Mouse (Mus musculus) stomach, postnatal 0 days (tissue): ENCODE results near the gene Gipc1. TPM values are rescaled to one million over a fixed set of nuclear protein-coding genes. Genes with fewer than 3 reads are reported as not detected.
A peak's percentile ranks its signal among the peaks of the same experiment; 100 is the strongest.

Source experiments
- ATAC-seq: fragments of 200-750 bp; cut with Nextera tagmentation; 2 replicates; pipeline ENCODE4 v1.8.0; 2017; ENCODE audit not compliant: low FRiP score, low TSS enrichment
- DNase-seq: peaks from one replicate; pipeline ENCODE4 v3.0.0-alpha.2; 2016; ENCODE audit warnings: low spot score
- H3K27ac ChIP-seq: fragments of 300-500 bp; sonication (generic); replicated peaks from 2 replicates; pipeline ENCODE4 v1.5.1; 2014; ENCODE audit warnings: mild to moderate bottlenecking, control low read depth
- H3K27me3 ChIP-seq: fragments of 300-500 bp; sonication (generic); 2 replicates; pipeline ENCODE4 v1.6.1; 2014; ENCODE audit warnings: low read length; ENCODE audit not compliant: control insufficient read depth, insufficient read depth
- H3K36me3 ChIP-seq: fragments of 300-500 bp; sonication (generic); 2 replicates; pipeline ENCODE4 v1.6.1; 2014; ENCODE audit warnings: low read length, mixed read lengths; ENCODE audit not compliant: control insufficient read depth, insufficient read depth
- H3K4me1 ChIP-seq: fragments of 300-500 bp; sonication (generic); replicated peaks from 2 replicates; pipeline ENCODE4 v1.6.1; 2014; ENCODE audit warnings: antibody characterized with exemption; ENCODE audit not compliant: control insufficient read depth, insufficient read depth
- H3K4me2 ChIP-seq: fragments of 300-500 bp; sonication (generic); replicated peaks from 2 replicates; pipeline ENCODE4 v1.6.1; 2014; ENCODE audit warnings: low read depth, mild to moderate bottlenecking, control low read depth, moderate library complexity
- H3K4me3 ChIP-seq: fragments of 300-500 bp; sonication (generic); 2 replicates; pipeline ENCODE4 v1.5.1; 2014; ENCODE audit warnings: low read depth, low read length, control low read depth
- H3K9ac ChIP-seq: fragments of 300-500 bp; sonication (generic); 2 replicates; pipeline ENCODE4 v1.6.1; 2014; ENCODE audit warnings: mild to moderate bottlenecking, low read length, control low read depth, mixed read lengths
- H3K9me3 ChIP-seq: fragments of 300-500 bp; sonication (generic); 2 replicates; pipeline ENCODE4 v1.6.1; 2016; ENCODE audit warnings: low read length; ENCODE audit not compliant: control insufficient read depth
- CTCF ChIP-seq: IDR thresholded peaks from 2 replicates; pipeline ENCODE4 v1.5.1; 2016; ENCODE audit warnings: antibody characterized with exemption, low read depth, mild to moderate bottlenecking, moderate library complexity
- EP300 ChIP-seq: optimal IDR thresholded peaks from 2 replicates; pipeline ENCODE3; 2016; ENCODE audit warnings: antibody characterized with exemption
- WGBS: fragments of 180-500 bp; shearing (Covaris S2); extraction: QIAGEN DNeasy Blood & Tissue Kit; methylation state at CpG from one replicate; pipeline ENCODE4 v1.1.7; 2014; 5-methylcytosine and 5-hydroxymethylcytosine counted together
- polyA plus RNA-seq: library from polyadenylated mRNA; unstranded; fragments of >200 nt; fragmentation: Nextera tagmentation; extraction: Ambion mirVana; gene quantifications from 2 replicates; pipeline ENCODE4 v1.2.1, GENCODE M21; 2015

The Gipc1 gene
- polyA plus RNA-seq, 1 experiment from 2014 or later, result 171 TPM

DNA sequence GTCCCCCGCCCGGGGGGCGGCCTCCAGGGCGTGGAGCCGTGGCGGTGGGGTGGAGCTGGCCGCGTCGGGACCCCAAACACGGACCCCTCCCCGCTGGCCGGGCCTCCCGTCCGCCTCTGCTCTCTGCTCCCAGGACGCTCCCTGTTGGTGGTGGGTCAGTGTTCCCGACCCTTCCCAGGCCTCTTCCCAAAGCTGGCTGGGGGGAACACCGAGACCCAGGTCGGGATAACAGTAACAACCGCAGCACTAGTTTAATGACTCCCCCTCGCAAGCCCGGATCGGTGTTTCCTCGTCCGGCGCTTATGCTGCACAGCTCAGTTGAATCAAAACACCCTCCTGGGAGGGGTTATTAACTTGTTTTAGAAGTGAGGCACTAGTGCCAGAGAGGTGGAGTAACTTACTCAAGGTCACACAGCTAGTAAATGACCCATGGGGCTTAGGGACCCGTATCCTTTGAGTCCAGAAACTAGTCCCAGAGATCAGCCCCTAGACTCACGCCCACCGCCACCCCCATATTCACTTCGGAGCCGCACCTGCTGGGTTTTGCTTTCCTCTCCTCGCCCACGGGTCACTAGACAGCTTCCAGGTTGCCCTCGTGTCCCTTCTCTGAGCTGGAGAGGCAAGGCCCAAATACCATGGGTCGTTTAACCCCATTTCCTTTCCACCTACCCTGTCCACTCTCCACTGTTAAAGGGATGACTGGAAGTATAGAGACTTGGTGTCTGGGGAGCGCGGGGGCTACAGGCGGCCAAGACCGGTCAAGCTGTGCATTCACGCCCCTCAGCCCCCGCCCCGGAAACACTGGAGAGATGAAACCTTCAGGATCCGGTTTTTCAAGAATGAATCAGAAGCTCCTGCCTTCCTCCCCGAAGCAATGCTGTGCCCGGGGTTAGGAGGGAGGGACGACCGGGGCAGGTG lies 526 bp downstream of the Gipc1 start:
- ATAC-seq (peak; percentile 35), DNase-seq (peak; percentile 78)
- H3K27me3 ChIP-seq, result no peaks in the 10 kb centered on the region
- WGBS, result 1% methylated on average over 36 of the region's 46 CpGs
- peak overlapping the region; percentile 86 for H3K4me3 ChIP-seq
- 0 out of 2 replicates have a peak, but pooled peaks cover 2% of the 10 kb centered on the region for H3K36me3 ChIP-seq
- peak overlapping the region; percentile 89 for H3K9ac ChIP-seq
- no peaks in the 10 kb centered on the region for H3K4me1 ChIP-seq
- H3K9me3 ChIP-seq, result no peaks in the 10 kb centered on the region
- H3K27ac ChIP-seq, result peak overlapping the region; percentile 93
- TF ChIP-seq CTCF, result no peak
- no peak for TF ChIP-seq EP300
- peak overlapping the region; percentile 86 for H3K4me2 ChIP-seq

DNA sequence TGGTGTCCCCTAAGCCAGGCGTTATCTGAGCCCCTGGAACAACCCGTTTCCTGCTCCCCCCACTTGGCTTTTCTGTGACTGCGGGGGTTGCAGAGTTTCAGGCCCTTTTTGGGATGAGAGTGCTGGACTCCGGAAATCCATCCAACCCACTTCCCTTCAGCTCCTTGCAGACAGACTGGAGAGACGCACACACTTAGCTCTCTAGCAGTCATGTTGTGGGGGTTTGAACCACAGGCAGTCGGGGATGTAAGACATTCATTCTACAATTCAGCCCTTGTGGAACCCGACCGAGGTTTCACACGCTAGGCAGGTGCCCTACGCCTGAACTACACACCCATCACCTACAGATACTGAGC lies 1.2 kb downstream of the Gipc1 start:
- no peak overlapping the region for H3K9ac ChIP-seq
- peak overlapping the region; percentile 86 for H3K4me2 ChIP-seq
- H3K27me3 ChIP-seq, result no peaks in the 10 kb centered on the region
- 26% methylated on average over 10 of the region's 10 CpGs for WGBS
- H3K36me3 ChIP-seq, result 0 out of 2 replicates have a peak, but pooled peaks cover 2% of the 10 kb centered on the region
- H3K4me3 ChIP-seq, result peak overlapping the region; percentile 86
- H3K4me1 ChIP-seq, result no peaks in the 10 kb centered on the region
- H3K27ac ChIP-seq, result peak overlapping the region; percentile 10
- DNase-seq, result no peak
- ATAC-seq, result no peak
- TF ChIP-seq CTCF (no peak), EP300 (no peak)
- H3K9me3 ChIP-seq, result no peaks in the 10 kb centered on the region

DNA sequence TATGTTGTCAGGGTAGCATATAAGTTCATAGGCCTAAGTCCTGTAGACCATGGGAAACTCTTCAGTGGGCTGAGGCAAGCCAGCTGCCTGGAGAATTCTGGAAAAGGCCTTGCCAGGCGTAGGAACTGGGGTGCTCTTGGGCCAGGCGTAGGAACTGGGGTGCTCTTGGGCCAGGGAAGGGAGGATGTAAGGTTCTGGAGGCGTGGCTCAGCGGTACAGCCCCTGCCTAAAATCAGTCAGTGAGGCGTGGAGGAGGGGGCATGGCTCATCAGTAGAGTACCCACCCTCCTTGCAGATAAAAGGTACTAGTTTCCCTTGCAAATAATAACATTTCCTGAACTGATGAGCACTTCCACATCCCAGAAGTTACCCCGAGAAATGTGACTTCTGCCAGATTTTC lies 2.2 kb downstream of the Gipc1 start:
- 0 out of 2 replicates have a peak, but pooled peaks cover 2% of the 10 kb centered on the region for H3K36me3 ChIP-seq
- no peaks in the 10 kb centered on the region for H3K9me3 ChIP-seq
- no peaks in the 10 kb centered on the region for H3K27me3 ChIP-seq
- H3K9ac ChIP-seq, result no peak overlapping the region
- DNase-seq (no peak), ATAC-seq (no peak)
- H3K4me2 ChIP-seq, result no peak overlapping the region
- H3K27ac ChIP-seq, result no peak overlapping the region
- TF ChIP-seq CTCF, result no peak
- no peak for TF ChIP-seq EP300
- no peak overlapping the region for H3K4me3 ChIP-seq
- H3K4me1 ChIP-seq, result no peaks in the 10 kb centered on the region
- WGBS, result 88% methylated on average over 6 of the region's 6 CpGs

DNA sequence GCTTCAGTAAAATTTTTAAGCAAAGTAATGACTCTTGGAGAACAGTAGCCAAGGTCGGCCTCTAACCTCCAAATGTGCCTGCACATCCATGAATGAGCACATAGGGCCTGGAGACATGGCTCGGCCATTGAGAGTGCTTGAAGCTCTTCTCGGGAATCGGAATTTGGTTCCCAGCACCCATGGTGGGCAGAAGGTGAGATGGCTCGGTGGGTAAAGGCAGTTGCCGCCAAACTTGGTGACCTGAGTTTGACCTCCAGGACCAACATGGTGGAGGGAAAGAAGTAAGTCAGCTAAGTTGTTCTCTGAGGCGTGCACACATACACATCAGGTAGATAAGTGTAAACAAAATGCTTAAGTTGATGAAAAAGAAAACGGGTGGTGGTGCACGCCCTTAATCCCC lies 3.6 kb downstream of the Gipc1 start:
- 84% methylated on average over 9 of the region's 9 CpGs for WGBS
- Histone ChIP-seq H3K4me3 (no peak overlapping the region), H3K36me3 (0 out of 2 replicates have a peak, but pooled peaks cover 2% of the 10 kb centered on the region), H3K9ac (no peak overlapping the region), H3K27me3 (no peaks in the 10 kb centered on the region), H3K4me1 (peaks cover 9% of the 10 kb centered on the region), H3K27ac (no peak overlapping the region), H3K4me2 (no peak overlapping the region), H3K9me3 (no peaks in the 10 kb centered on the region)
- no peak for TF ChIP-seq CTCF
- no peak for TF ChIP-seq EP300
- DNase-seq, result no peak
- no peak for ATAC-seq

DNA sequence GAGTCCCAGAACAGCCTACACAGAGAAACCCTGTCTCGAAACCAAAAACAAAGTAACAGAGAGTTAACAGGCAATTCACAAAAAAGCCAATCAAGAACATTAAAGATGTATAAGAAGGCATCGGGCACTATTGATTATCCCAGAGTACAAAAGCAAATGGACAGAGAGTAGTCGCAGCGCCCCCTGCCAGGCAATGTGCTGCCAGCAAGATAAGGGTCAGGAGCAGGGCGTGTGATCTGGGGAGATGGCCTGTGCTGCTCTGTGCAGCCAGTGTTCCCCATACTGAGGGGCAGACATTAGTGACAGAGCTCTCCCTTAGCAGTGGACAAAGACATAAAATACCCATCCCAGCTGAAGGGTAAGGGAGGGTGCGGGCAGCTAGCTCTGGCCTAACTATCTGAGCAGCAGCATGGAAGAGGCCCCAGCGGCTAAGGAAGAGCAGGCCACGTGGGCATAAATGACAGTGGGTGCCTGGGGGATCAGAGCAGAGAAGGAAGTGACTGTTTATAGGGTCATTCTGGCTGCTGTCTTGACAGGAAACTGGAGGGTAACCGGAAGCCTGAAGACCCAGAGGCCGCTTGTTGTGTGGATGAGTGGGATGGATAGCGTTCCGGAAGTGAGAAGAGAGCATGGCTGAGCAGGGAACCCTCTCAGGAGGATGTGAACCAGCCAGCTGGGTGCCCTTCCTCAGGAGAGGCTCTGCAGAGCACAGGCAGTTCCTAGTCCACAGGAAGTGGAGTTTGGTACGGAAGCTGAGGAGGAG lies 4.2 kb downstream of the Gipc1 start:
- Histone ChIP-seq H3K4me3 (no peak overlapping the region), H3K27me3 (no peaks in the 10 kb centered on the region), H3K9ac (no peak overlapping the region), H3K4me1 (peaks cover 12% of the 10 kb centered on the region), H3K36me3 (0 out of 2 replicates have a peak, but pooled peaks cover 2% of the 10 kb centered on the region), H3K27ac (0 out of 2 replicates have a peak overlapping the region, but pooled peaks have one; percentile 8), H3K4me2 (no peak overlapping the region), H3K9me3 (no peaks in the 10 kb centered on the region)
- peak; percentile 20 for DNase-seq
- TF ChIP-seq CTCF (peak; percentile 58), EP300 (no peak)
- no peak for ATAC-seq
- WGBS, result 75% methylated on average over 13 of the region's 13 CpGs
